Mouse (Mus musculus): Measurements from ENCODE around the gene Clptm1l.

- TF ChIP-seq CTCF (IDR thresholded peaks at IDR 0.05; ENCODE audit: low read depth) (no peak), EP300 (IDR thresholded peaks at IDR 0.05; ENCODE audit: low read depth) (no peak)
Observed at GRCm38 (mm10) chr13:73600217-73600616, 3.6 kb upstream of the Clptm1l start.
